Mouse (Mus musculus) midbrain, embryonic 15.5 days (tissue): ENCODE measurements around the gene Notch1. TPM values are rescaled to one million over a fixed set of nuclear protein-coding genes. Genes with fewer than 3 reads are reported as not detected.

Experiments used
- ATAC-seq: fragments of 200-750 bp; cut with Nextera tagmentation; replicated peaks from 2 replicates; pipeline ENCODE4 v1.8.0; 2017; ENCODE audit warnings: moderate TSS enrichment
- H3K27ac ChIP-seq: fragments of 300-500 bp; sonication (generic); 2 replicates; pipeline ENCODE4 v1.5.1; 2015; ENCODE audit warnings: mild to moderate bottlenecking, inconsistent platforms
- H3K27me3 ChIP-seq: fragments of 300-500 bp; sonication (generic); replicated peaks from 2 replicates; pipeline ENCODE4 v1.6.1; 2015; ENCODE audit warnings: inconsistent platforms
- H3K36me3 ChIP-seq: fragments of 300-500 bp; sonication (generic); replicated peaks from 2 replicates; pipeline ENCODE4 v1.6.1; 2015; ENCODE audit warnings: inconsistent platforms
- H3K4me1 ChIP-seq: fragments of 300-500 bp; sonication (generic); 2 replicates; pipeline ENCODE4 v1.6.1; 2015; ENCODE audit warnings: inconsistent platforms
- H3K4me2 ChIP-seq: fragments of 300-500 bp; sonication (generic); 2 replicates; pipeline ENCODE4 v1.6.1; 2015; ENCODE audit warnings: inconsistent platforms, mild to moderate bottlenecking, moderate library complexity
- H3K4me3 ChIP-seq: fragments of 300-500 bp; sonication (generic); 2 replicates; pipeline ENCODE4 v1.5.1; 2015; ENCODE audit warnings: mild to moderate bottlenecking, inconsistent platforms
- H3K9ac ChIP-seq: fragments of 300-500 bp; sonication (generic); 2 replicates; pipeline ENCODE4 v1.6.1; 2015; ENCODE audit warnings: mild to moderate bottlenecking, inconsistent platforms
- H3K9me3 ChIP-seq: fragments of 300-500 bp; sonication (generic); 2 replicates; pipeline ENCODE4 v1.6.1; 2016; ENCODE audit warnings: inconsistent platforms
- WGBS: fragments of 180-500 bp; shearing (Covaris S2); methylation state at CpG from one replicate; pipeline ENCODE4 v1.1.7; 2015; ENCODE audit warnings: mixed read lengths; 5-methylcytosine and 5-hydroxymethylcytosine counted together
- polyA plus RNA-seq: library from polyadenylated mRNA; unstranded; fragments of >200 nt; fragmentation: Nextera tagmentation; extraction: Ambion mirVana; gene quantifications from 2 replicates; pipeline ENCODE4 v1.2.1, GENCODE M21; 2015

The Notch1 gene
- polyA plus RNA-seq, 1 experiment from 2014 or later = 15.6 TPM

DNA sequence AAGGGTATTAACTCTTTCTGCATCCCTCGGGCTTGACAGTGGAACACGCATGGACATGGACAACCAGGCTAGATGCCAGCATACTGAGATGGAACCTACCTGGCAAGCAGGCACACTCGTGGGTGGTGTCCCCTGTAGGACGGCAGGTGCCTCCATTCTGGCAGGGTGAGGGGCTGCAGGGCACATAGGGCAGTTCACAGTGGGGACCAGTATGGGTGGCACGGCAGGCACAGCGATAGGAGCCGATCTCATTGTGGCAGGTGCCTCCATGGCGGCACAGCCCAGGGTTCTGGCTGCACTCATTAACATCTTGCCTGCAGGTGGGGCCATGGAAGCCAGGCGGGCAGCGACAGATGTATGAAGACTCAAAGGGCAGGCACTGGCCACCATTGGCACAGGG, 32.3 kb downstream of the Notch1 start:
- Histone ChIP-seq H3K4me2 (no peak overlapping the region), H3K4me1 (peaks cover 77% of the 10 kb centered on the region), H3K27ac (0 out of 2 replicates have a peak overlapping the region, but pooled peaks have one; percentile 16), H3K4me3 (no peak overlapping the region), H3K9me3 (no peaks in the 10 kb centered on the region), H3K27me3 (no peaks in the 10 kb centered on the region), H3K9ac (no peak overlapping the region), H3K36me3 (no peaks in the 10 kb centered on the region)
- ATAC-seq = no peak
- WGBS = 82% methylated on average over 10 of the region's 10 CpGs

DNA sequence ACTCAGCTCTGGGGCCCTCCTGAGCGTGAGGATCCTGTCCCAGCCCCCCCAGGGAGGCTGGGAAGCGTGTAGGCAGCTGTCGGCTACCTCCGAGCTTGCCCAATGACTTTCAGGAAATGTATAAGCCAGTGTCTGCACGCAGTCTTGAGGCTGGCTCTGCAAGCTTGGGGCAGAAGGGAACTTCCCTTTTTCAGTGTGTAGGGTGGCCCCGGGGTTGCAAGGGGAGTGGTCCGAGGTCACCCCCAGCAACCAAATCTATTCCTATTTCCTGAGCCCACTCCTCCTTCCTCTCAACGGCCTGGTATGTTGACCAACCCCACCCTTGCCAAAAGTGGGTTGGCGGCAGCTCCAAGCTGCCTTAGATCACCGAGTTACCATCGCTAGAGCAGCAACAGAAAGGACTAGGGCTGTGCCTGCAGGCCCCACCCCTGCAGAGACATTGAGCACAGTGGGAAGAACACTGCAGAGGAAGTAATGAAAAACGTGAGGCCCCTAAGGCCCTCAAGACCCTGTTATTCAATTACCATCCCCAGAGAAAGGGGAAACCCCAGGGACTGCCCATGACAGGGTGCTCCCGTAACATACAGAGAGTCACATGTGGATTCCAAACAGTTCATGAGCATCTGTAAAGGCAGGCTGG, 33.1 kb downstream of the Notch1 start:
- no peak overlapping the region for H3K4me3 ChIP-seq
- H3K36me3 ChIP-seq = no peaks in the 10 kb centered on the region
- H3K9me3 ChIP-seq = no peaks in the 10 kb centered on the region
- WGBS = 68% methylated on average over 13 of the region's 13 CpGs
- peak overlapping the region; percentile 16 for H3K27ac ChIP-seq
- ATAC-seq = no peak
- H3K27me3 ChIP-seq = no peaks in the 10 kb centered on the region
- H3K4me1 ChIP-seq = peaks cover 77% of the 10 kb centered on the region
- H3K9ac ChIP-seq = no peak overlapping the region
- no peak overlapping the region for H3K4me2 ChIP-seq

DNA sequence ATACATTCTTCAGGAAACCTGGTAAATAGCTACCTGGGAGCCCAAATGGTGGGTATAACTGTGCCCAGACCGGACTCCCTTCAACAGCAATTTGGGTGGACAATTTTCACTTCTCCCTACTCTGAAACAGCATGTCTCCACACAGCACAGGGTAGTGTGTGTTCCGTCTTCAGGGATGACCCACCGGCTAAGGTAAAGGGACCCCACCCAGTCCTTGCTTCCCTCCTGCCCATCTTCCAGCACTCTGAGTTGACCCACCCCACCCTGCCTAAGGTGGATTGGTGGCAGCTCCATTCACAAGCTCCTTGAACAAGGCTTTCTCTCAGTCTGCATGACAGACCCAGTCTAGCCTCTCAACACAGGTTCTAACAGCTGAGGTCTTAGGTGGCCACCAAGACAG, 33.6 kb downstream of the Notch1 start:
- Histone ChIP-seq H3K4me1 (peaks cover 72% of the 10 kb centered on the region), H3K36me3 (no peaks in the 10 kb centered on the region), H3K27me3 (no peaks in the 10 kb centered on the region), H3K4me3 (no peak overlapping the region), H3K27ac (peak overlapping the region; percentile 30; the same call in 1 of the 2 replicates), H3K9me3 (no peaks in the 10 kb centered on the region), H3K4me2 (no peak overlapping the region), H3K9ac (no peak overlapping the region)
- 94% methylated on average over 3 of the region's 3 CpGs for WGBS
- ATAC-seq = no peak

DNA sequence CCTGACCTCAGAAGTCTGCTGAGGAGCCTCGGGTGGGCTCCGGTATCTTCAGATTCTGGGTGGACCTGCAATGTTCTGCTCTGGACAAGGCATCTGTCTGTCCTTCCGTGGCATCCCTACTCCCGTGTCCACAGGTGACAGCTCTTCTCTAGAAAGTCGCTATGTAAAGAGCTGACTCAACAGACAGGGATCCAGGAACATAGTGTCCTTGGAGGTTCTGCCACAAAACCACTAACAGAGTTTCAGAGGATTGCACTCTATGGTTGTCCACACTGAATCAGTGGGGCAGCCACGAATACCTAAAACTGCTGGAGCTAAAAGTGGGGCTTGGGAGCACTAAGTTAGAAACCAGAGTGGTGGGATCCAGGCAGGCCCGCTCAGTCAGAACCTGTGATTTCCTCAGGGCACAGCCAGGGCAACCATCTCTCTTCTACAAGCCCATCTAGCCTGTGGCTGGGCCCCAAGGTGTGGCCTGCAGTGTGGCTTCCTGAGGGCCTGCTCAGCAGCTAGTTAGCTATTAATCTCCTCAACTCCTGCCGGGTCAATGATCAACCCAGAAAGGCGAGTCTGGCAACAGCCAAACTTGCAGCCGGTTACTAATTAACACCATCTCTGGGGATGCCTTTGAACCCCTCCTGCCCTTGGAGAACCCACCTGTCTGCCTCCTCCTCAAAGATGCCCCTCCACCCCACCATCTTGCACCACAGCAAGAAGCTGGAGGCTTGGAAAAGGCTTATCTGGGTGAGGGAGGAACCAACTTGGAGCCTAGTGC, 34.6 kb downstream of the Notch1 start:
- Histone ChIP-seq H3K27me3 (no peaks in the 10 kb centered on the region), H3K9ac (no peak overlapping the region), H3K27ac (peak overlapping the region; percentile 30; the same call in 1 of the 2 replicates), H3K4me2 (no peak overlapping the region), H3K36me3 (no peaks in the 10 kb centered on the region), H3K4me3 (no peak overlapping the region), H3K9me3 (no peaks in the 10 kb centered on the region), H3K4me1 (peaks cover 63% of the 10 kb centered on the region)
- ATAC-seq = no peak
- WGBS = 85% methylated on average over 10 of the region's 10 CpGs

DNA sequence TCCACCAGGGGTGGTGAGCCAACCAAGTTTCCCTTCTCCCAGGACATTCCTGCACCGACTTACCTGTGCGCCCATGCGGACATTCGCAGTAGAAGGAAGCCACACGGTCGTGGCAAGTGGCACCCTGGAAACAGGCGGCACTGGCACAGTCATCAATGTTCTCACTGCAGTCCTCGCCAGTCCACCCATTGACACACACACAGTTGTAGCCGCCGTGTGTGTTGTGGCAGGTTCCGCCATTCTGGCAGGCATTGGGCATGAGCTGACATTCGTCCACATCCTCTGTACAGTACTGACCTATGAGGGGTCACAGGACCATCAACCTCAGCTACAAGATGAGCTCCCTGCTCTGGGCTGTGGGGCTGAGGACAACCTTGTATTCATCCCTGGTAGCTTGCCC, 35.6 kb downstream of the Notch1 start:
- ATAC-seq = no peak
- Histone ChIP-seq H3K9ac (no peak overlapping the region), H3K4me3 (no peak overlapping the region), H3K36me3 (no peaks in the 10 kb centered on the region), H3K4me2 (no peak overlapping the region), H3K27ac (no peak overlapping the region), H3K4me1 (peaks cover 54% of the 10 kb centered on the region), H3K9me3 (no peaks in the 10 kb centered on the region), H3K27me3 (no peaks in the 10 kb centered on the region)
- 90% methylated on average over 12 of the region's 12 CpGs for WGBS

DNA sequence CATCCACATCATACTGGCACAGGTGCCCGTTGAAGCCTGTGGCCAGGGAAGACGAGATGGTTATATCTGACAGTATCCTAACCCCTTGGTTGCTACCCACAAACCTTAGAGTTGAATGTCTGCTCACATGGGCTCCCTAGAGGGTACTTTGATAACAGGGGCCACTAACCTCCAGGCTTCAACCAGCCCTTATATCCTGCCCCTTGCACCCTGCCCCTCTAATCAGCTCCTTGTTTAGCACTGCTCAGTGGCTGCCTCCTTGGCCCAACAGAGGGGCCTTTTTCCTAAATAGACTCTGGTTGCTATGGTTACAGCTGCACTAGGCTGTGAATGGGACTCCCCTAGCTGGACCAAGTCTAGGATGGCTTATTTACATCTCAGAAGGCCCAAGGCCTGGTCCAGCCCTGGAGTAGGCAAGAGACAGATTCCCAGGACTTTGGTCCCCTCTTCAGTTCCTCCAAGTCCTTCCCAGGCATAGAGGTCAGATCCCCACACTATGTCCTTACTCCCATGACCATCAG, 37.7 kb downstream of the Notch1 start:
- 55% methylated on average over 2 of the region's 2 CpGs for WGBS
- peak overlapping the region; percentile 51; the same call in 1 of the 2 replicates for H3K27ac ChIP-seq
- no peaks in the 10 kb centered on the region for H3K36me3 ChIP-seq
- H3K9me3 ChIP-seq = no peaks in the 10 kb centered on the region
- peak; percentile 65; the same call in 1 of the 2 replicates for ATAC-seq
- no peak overlapping the region for H3K4me3 ChIP-seq
- H3K9ac ChIP-seq = no peak overlapping the region
- no peaks in the 10 kb centered on the region for H3K27me3 ChIP-seq
- H3K4me2 ChIP-seq = no peak overlapping the region
- H3K4me1 ChIP-seq = peaks cover 45% of the 10 kb centered on the region

DNA sequence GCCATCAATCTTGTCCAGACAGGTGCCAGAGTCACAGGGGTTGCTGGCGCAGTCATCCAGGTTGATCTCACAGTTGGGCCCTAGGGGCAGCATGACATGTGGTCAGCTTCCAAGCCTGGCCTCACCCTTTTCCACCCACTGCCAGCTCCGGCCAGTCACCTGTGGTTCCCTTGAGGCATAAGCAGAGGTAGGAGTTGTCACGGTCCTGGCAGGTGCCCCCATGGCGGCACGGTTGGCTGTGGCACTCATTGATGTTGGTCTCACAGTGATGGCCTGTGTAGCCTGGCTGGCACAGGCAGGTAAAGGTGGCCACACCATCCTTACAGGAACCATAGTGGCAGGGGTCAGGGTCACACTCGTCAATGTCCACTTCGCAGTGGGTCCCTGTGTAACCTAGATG, 38.6 kb downstream of the Notch1 start:
- Histone ChIP-seq H3K4me2 (no peak overlapping the region), H3K9ac (no peak overlapping the region), H3K9me3 (no peaks in the 10 kb centered on the region), H3K36me3 (no peaks in the 10 kb centered on the region), H3K4me3 (no peak overlapping the region), H3K4me1 (peaks cover 37% of the 10 kb centered on the region), H3K27ac (no peak overlapping the region), H3K27me3 (no peaks in the 10 kb centered on the region)
- WGBS = 98% methylated on average over 7 of the region's 7 CpGs
- no peak for ATAC-seq

DNA sequence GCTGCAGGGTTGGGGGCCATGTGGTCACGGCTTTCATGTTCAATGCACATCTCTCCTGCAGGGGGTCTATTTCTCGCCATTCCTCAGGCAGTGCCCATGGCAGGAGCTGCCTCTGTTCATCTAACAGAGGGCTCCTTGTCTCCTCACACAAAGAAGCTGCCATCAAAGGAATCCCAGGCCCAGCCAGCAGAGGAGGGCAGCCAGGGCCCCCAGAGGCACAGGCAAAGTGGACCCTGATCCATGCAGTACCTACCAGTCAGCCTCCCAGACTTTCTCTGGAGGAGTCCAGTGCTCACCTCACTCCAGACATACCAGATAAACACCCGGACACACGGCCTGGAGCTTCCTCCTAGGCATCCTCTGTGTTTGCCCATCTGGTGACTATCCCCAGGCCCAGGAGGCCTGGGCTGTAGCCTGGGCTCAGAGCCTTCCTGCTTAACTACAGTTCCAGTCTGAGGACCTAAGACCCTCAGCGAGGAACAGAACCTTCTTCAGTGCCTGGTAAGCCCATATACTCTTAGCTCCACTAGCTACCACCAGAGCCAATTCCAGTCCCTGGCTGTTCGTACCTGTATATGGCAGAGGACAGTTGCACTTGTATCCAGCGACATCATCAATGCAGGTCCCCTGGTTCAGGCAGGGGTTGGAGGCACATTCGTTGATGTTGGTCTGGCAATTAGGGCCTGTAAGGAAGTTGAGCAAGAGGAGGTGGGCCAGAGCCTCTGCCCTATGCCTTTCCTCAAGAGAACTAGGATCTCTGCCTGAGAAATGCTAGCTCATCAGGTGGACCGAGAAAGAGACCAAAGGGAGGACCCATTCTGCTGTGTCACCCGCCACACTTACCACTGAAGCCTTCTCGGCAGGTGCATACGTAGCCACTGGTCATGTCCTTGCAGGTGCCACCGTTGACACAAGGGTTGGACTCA, 40.7 kb downstream of the Notch1 start:
- ATAC-seq = peak; percentile 49
- Histone ChIP-seq H3K4me3 (no peak overlapping the region), H3K4me2 (no peak overlapping the region), H3K9ac (no peak overlapping the region), H3K27ac (peak overlapping the region; percentile 69), H3K4me1 (peaks cover 25% of the 10 kb centered on the region), H3K36me3 (no peaks in the 10 kb centered on the region), H3K9me3 (no peaks in the 10 kb centered on the region), H3K27me3 (no peaks in the 10 kb centered on the region)
- WGBS = 65% methylated on average over 13 of the region's 13 CpGs

DNA sequence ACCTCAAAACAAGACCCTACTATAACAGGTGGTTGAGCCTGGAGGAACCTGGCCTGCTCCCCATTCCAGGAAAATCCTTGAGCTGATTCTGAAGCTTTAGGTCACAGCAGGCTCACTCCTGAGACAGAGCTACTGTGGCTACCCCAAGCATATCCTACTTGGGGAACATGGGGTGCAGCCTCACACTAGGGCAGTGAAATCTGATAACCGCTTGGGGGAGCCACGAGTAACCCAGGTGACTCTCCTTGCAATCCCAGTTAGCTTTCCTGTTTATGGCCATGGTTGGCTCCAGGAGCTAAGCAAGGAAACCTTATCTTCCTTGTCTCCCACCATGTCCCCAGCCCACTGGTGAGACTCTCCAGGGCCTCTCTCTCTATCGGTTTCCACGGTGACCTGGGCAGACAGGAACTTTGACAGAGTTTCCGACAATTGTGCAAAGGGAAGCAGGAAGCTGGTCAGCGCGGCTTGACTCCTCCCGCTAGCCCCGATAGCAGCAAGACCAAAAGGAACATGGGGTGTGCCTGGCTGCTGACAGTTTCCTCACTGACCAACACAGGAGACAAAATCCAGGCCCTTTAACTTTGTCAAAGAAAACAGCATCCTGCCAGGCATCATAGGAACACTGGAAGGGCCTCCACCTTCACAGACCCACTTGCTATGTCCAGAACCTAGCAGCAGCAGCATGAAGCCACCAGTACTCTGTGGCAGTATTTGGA, 41.5 kb downstream of the Notch1 start:
- Histone ChIP-seq H3K4me3 (no peak overlapping the region), H3K4me2 (no peak overlapping the region), H3K36me3 (no peaks in the 10 kb centered on the region), H3K27me3 (no peaks in the 10 kb centered on the region), H3K27ac (peak overlapping the region; percentile 69), H3K4me1 (peaks cover 25% of the 10 kb centered on the region), H3K9me3 (no peaks in the 10 kb centered on the region), H3K9ac (no peak overlapping the region)
- WGBS = 33% methylated on average over 9 of the region's 9 CpGs
- ATAC-seq = no peak

DNA sequence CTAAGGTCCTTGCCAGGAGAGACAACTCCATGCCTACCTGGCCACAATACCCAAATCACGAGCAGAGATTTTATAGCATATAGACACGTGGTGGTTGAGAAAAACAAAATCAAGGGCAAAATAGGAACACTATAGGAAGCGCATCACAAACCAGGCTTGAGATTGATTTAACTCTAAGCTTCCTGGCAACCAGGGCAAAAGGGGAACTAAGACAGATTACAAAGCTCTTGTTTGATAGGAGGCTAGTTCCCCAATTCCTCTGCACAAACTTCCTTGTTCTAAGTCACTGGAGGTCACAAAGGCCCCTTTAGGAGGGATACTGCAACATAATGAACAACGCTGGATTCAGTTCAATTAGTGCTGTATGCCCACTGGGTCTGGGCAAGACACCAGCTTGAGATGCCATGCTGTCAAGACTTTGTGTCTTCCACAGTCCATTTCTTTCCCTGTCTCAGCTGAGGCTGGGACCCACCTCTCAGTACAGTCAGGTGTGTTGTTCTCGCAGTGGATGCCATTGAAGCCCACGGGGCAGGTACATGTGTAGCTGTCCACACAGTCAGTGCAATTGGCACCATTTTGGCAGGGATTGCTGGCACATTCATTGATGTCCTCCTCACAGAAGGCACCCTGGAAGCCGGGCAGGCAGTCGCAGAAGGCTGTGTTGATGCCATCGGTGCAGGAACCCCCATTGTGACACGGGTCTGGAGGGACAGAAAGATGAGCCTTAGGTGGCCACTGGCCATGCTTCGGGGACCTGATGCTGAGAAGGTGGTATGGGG, 44.0 kb downstream of the Notch1 start:
- Histone ChIP-seq H3K9me3 (no peaks in the 10 kb centered on the region), H3K9ac (no peak overlapping the region), H3K27me3 (no peaks in the 10 kb centered on the region), H3K27ac (no peak overlapping the region), H3K4me1 (peaks cover 13% of the 10 kb centered on the region), H3K4me2 (no peak overlapping the region), H3K4me3 (no peak overlapping the region), H3K36me3 (no peaks in the 10 kb centered on the region)
- ATAC-seq = no peak
- WGBS = 87% methylated on average over 11 of the region's 11 CpGs
